Mouse (Mus musculus) urinary bladder, adult 2 months (tissue): ENCODE measurements around the gene Tesc. TPM values are rescaled to one million over a fixed set of nuclear protein-coding genes. Genes with fewer than 3 reads are reported as not detected.

Experiments
- DNase-seq: peaks from one replicate; pipeline ENCODE4 v3.0.0; 2022; ENCODE audit warnings: low spot score
- polyA plus RNA-seq: library from polyadenylated mRNA; depleted of rRNA; stranded (reverse); fragments of >200 nt; gene quantifications from 2 replicates; pipeline ENCODE4 v1.2.3, GENCODE M21; 2012

Tesc gene
- polyA plus RNA-seq, 1 experiment, result 1.5 TPM

- DNase-seq, result no peak
Measured at GRCm38 (mm10) chr5:118076721-118077592, 49.4 kb downstream of the Tesc start.

GRCm38 (mm10) chr5:118078550-118078949 is 51.0 kb downstream of the Tesc start:
- no peak for DNase-seq

GRCm38 (mm10) chr5:118079354-118079753 is 51.8 kb downstream of the Tesc start:
- DNase-seq, result no peak

- no peak for DNase-seq
Measured at GRCm38 (mm10) chr5:118079839-118080250, 52.3 kb downstream of the Tesc start.

- DNase-seq, result no peak
Measured at GRCm38 (mm10) chr5:118081374-118081949, 53.9 kb downstream of the Tesc start.

GRCm38 (mm10) chr5:118081996-118082395 is 54.5 kb downstream of the Tesc start:
- no peak for DNase-seq

GRCm38 (mm10) chr5:118083060-118083638 is 55.6 kb downstream of the Tesc start:
- no peak for DNase-seq

- DNase-seq, result no peak
Measured at GRCm38 (mm10) chr5:118084171-118084727, 56.7 kb downstream of the Tesc start.

GRCm38 (mm10) chr5:118085313-118085712 is 57.8 kb downstream of the Tesc start:
- DNase-seq, result no peak

- DNase-seq, result no peak
Measured at GRCm38 (mm10) chr5:118086956-118087355, 59.4 kb downstream of the Tesc start.

GRCm38 (mm10) chr5:118089102-118089501 is 61.6 kb downstream of the Tesc start:
- no peak for DNase-seq

- DNase-seq, result no peak
Measured at GRCm38 (mm10) chr5:118090101-118090500, 62.6 kb downstream of the Tesc start.

GRCm38 (mm10) chr5:118090837-118091236 is 63.3 kb downstream of the Tesc start:
- no peak for DNase-seq

GRCm38 (mm10) chr5:118093321-118094035 is 65.9 kb downstream of the Tesc start:
- no peak for DNase-seq

- DNase-seq, result no peak
Measured at GRCm38 (mm10) chr5:118095433-118095832, 67.9 kb downstream of the Tesc start.

- no peak for DNase-seq
Measured at GRCm38 (mm10) chr5:118095849-118096248, 68.3 kb downstream of the Tesc start.

- DNase-seq, result no peak
Measured at GRCm38 (mm10) chr5:118096317-118096716, 68.8 kb downstream of the Tesc start.

- no peak for DNase-seq
Measured at GRCm38 (mm10) chr5:118099069-118099869, 71.7 kb downstream of the Tesc start.

- no peak for DNase-seq
Measured at GRCm38 (mm10) chr5:118099870-118100478, 72.4 kb downstream of the Tesc start.

GRCm38 (mm10) chr5:118105536-118105935 is 78.0 kb downstream of the Tesc start:
- DNase-seq, result no peak

GRCm38 (mm10) chr5:118106667-118107066 is 79.1 kb downstream of the Tesc start:
- no peak for DNase-seq
